Mouse (Mus musculus) spleen, postnatal 10 days (tissue): ENCODE results near the gene Abi3.

Experiments
- DNase-seq, 2 experiments: peaks; one replicate each; pipeline ENCODE4 v3.0.0; 2021 to 2022; ENCODE audit warnings: low spot score in 2 of 2

The Abi3 gene

DNA sequence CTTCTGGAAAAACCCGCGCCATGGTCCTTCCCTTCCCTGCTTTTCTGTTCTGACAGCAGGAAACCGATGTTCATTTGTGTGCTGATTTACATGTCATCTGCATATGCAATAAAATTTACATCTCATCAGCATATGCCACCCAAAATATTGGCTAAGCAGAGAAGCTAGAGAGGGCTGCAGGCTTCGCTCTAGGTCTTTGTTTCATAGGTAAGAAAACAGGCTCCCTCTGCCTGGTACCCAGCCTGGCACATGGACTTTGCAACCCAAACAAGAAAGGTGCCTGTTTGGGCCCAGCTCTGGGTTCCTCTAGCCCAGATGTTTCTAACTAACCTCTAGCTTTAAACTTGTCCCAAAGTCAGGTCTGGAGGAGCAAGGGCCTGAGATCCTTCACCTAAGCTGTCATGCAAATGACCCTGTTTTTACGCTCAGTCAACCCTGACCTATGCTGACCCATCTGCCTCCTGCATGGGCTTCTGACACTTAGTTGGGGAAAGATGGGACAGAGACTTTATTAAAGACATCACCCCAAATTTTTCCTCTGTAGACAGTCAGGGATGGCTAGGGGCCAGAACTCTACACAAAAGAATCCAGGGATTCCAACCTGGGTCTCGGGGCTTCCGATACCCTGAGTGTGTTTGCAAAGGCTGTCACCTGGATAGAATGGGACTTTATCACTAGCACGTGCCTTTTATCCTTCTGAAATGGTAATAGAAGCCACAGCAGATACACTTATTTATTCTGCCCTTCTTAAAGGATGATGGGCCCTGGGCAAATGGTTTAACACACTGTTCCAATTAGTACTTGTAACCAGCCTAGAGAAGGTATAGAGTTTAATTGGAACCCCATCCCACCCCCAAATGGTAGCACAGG lies 3.0 kb downstream of the Abi3 start:
- DNase-seq: no peak

DNA sequence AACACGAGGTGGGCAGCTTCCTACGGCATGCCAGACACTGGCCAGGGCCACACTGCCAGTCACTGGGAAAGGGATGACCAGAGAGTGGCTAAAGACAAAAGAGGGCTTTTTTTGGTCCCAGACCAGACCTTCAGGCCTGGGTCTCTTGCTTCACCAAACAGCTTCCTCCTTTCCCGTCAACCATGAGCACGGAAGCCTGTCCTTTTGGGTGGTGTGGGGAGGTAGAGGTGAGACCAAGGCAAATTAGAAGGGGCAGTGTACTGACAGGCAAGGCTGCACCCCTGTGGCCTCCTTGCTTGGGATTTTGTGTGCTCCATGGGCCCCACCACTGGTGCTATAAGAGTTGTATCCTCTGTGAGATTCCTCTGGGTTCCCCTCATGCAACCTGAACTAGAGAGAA lies 3.7 kb downstream of the Abi3 start:
- DNase-seq: no peak

DNA sequence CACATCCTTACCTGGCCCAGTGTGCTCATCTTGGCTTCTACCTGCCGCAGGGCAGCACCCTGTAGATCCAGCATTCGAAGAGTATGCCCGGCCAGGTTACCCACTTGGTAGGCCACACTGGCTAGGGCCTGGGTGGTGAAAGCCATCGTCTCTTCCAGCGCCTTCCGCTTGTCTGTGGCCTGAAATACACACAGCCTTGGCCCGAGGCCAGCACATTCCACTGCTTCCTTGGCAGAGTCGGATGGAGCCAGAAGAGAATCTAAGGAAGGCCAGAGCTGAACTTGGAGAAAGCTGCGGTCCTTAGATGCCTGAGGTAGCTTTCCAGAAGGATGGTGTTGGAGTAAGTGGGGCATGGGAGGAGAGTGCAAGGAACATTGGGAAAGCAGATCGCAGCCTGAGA lies 5.2 kb downstream of the Abi3 start, which contains the start of gene Gngt2:
Gene Gngt2 (plus strand): TSS at position 158 of the 400 bp plus-strand sequence.
- peak in 1 of 2 experiments; percentile 36 for DNase-seq

DNA sequence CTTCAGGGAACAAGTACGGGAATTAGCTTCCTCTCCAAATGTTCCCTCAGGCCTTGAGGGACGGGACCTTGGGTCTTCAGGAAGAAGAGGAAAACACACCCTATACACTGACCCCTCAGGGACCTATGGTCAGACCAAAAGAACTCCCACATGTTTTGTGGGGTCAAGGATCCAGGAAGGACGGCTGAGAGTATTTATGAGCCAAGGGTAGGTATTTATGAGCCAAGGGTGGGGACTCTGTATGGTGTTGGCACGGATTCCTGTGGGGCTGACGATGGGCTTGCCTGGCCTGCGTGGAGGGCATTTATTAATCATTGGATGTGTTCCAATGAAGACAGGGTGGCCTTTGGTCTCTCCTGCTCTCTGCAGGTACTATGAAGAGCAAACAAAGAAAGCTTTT lies 5.8 kb downstream of the Abi3 start:
- DNase-seq: no peak

DNA sequence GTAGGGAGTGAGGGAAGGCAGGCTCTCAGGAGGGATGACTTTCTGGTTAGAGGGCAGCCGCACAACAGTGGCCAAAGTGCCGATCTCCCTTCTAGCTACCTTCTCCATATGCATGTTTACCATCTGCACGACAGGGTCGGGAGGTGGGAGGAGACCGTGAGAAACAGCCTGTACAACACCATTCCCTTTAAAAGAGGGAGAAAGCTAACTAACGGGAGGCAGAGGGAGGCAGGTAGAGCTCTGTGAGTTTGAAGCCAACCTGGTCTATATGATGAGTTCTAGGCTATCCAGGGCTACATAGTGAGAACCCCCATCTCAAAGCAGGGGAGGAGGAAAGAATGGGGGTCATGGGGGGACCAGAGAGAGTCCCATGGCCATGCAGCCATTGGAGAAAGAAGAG lies 6.4 kb downstream of the Abi3 start:
- no peak for DNase-seq

DNA sequence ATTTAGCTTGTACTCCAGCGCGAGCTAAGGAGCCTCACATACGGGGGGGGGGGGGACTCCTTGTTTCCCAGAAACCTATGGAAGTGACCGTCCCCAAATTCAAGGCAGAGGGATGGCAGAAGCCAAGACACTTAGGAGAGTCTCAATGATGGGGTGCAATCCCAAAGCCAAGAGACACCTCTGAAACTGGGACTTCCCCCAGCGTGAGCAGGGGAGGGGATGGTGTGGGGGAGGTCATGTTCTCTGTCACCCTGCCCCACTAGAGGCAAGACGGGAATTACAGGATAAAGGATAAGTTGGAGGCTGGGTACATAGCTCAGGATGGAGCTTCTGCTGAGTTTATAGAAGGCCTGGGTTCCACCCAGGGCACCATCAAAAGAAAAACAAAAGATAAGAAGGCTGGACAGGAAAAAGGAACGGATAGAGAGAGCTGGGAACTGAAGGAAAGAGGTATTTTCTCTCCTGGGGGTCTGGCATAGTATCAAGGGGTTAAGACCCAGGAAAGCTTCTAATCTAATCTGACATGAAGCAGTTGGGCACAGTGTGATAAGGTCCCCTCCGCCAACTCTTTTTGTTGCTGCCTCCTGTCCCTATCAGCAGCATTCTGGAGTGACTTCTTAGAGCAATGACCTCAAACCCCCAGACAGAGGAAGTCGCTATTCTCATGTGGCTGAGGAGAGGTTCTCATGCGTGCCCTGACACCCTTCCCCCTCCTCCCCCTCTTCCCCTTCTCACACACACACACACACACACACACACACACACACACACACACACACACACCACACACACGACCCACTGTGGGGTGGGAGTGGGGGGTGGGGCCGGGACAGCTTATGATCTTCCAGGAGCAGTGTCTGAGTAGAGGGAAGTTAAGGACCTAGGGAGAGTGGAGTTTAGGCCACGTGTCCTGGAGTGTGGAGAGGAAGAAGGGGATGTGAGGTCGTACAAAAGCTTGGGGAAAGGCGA lies 7.2 kb downstream of the Abi3 start:
- peak; percentile 32 to 64 for DNase-seq

DNA sequence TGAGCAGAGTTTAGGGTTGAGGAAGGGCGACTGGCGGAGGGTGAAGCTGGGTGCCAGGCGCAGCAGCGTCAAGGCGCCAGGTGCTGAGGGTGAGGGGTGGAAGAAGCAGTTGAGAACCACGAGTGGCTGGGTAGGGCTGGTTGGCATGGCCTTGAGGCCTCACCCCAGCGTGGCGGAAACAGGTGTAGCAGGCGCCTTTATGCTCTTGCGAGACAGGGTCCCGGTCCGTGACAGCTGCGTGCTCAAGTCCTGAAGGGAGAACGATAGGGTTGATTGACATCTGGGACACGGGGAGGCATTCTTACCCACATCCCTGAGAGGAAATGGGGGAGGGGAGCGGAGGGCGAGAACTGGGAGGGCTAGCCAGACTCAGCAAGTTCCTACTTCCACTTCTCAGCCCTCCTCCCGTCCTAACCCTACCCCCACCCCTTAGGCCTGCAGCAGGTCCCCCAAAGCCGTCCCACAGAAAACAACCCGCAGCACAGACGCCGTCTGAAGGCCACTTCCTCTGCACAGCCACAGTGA lies 8.1 kb downstream of the Abi3 start:
- peak; percentile 57 to 74 for DNase-seq

DNA sequence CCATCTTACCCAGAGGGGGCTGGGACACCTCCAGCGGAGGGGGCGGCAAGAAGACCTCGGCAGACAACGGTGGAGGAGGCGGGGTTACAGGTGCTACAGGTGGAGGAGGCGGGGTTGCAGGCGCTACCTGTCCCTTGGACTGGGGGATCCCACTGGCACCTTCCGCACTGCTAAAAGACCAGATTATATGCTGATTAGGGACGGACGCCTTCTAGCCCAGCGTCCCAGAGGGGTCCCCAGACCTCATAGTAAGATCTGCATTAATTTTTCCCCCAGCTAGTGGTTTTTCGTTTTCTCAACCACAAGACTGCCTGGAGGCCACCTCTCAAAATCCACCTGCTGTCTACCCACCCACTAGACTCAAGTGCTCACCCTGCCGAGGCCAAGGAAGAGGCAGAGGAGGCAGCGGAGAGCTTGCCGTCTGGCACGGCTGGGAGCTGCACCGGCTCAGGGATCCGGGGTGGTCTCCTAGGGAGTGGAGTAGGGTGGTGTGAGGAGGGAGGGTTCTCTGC lies 8.6 kb downstream of the Abi3 start:
- DNase-seq: peak in 1 of 2 experiments; percentile 48

DNA sequence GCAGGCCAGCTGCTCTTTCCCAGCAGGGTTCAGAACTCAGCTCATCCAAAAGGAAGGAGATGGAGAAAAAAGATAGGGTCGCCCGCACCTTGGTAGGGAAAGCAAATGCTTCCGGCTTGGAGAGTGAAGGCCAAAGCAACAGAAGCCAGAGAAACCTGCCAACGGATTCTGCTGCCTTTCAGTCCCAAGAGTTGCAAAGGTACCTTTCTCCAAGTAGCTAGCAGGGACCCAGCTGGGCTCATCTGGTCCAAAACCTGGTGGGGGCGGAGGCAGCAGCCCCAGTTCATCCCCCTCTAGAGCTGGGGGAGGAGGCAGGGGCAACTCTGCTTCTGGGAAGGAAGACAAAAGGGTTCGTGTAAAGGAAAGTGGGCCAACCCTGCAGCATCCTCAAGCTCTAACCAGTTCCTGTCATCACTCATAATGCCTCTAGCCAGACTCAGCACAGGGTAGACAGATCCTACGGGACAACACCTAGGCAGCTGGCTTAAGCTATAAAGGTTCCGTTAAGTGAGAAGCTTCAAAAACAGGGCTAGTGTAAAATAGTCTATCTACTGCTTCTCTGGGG lies 9.2 kb downstream of the Abi3 start:
- DNase-seq: no peak

DNA sequence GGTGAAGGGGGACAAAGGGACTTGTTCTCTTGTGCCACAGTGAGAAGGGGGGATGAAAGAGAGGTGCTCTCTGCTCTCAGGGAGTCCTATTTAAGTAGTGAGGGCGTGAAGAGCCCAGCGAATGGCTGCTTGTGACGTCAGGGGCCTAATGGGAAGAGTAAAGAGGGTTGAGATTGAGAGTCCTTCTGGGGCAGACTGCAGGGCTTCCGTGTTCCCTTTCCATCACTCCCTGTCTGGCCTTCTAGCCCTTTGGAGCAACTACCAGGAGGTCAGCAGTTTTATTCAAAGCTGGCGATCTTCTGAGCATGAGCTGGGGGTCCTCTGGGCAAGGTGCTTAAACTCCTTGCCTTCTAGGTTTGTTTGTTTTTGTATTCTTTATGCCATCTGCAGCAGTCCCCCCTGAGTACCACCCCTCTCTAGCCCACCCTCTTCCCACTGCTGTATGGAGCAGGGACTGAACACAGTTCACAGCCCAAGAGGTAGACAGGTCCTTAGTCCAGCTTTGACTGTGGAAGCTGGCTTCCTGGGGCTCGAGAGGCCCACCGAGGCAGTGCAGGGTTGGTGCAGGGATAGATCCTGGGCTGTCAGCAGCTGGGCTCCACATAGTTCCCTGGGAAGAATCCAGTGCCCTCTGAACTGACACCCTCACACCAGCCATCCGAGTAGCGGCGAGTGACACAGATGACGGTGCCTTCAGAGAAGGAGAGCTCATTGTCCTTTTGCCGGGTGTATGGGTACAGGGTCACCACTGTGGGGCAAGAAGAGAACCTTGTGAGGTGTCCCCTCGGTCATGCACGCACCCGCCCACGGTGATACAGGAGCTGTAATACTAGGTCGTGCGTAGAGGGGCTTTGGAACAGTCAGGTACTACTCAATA lies 9.9 kb downstream of the Abi3 start:
- DNase-seq: no peak

DNA sequence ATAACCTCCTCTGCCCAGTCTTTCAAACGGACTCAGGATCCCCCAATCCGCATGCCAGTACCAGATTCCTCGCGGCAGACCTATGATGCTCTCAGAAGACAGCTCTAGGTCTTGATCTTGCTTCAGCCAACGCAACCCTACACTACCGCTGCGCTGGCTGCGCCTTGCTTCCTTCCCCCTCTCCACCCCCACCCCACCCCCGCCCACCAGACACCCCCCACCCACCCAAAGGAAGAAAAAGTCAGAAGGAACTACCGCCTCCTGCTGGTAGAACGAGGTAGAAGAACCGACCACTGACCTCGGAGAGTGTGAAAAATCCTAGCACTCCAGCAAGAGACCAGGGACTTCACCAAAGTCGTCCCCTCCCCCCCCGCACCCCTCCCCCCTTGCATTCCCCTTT lies 10.6 kb downstream of the Abi3 start:
- DNase-seq: no peak

DNA sequence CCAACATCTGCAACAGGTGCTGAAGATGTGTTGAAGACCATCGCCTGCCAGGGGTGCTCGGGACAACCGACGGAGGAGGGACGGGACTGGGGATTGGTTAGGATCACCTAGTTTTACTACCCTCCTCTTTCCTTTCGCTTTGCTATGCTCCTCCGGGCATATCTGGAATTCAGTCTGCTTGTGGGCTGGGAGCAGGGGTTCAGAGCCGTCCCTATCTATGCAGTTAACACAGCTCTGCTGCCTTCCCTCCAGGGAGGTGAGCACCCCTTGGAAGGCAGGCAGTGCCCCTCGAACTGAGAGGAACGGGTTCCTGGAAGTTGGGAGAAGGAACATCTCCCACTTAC lies 11.0 kb downstream of the Abi3 start:
- peak in 1 of 2 experiments; percentile 49 for DNase-seq

DNA sequence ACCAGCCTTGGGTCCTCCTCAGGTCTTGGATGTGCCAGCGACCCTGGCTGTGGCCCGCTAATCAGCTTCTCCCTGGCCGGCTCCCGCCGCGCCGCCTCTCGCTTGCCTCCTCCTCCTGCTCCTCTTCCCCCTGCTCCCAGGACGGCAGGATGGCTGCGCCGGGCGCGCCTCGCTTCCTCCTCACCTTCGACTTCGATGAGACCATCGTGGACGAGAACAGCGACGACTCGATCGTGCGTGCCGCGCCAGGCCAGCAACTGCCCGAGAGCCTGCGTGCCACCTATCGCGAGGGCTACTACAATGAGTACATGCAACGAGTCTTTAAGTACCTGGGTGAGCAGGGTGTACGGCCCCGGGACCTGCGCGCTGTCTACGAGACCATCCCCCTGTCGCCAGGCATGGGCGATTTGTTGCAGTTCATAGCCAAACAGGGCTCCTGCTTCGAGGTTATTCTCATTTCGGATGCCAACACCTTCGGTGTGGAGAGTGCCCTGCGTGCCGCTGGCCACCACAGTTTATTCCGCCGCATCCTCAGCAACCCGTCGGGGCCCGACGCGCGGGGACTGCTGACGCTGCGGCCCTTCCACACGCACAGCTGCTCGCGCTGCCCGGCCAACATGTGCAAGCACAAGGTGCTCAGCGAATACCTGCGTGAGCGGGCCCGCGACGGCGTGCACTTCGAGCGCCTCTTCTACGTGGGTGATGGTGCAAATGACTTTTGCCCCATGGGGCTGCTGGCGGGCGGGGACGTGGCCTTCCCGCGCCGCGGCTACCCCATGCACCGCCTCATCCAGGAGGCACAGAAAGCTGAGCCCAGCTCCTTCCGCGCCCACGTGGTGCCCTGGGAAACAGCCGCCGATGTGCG lies 11.6 kb downstream of the Abi3 start:
- peak; percentile 53 to 56 for DNase-seq

DNA sequence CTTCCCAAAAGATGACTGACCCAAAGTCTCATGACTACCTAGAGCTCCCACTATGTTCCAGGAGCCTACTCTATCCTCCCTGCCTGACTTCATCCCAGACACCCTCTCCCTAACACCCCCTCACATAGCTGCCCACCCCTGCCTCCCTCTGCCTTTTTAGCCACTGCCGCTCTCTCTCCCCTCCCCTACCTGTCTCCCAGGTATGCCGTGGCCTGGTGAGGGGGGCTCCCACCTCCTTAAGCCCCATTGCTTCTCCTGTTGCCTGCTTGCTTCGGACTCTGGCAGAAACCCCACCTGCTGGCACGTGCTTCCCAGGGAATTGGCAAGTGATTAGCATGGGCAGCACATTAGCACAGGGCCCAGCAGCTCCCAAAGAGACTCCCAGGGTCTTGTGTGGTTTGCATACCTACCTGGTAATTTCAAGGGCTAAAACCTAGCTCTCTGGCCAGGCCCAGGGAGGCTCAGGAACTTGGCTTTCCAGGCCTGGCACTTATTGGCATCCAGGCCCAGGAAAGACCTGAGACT lies 12.7 kb downstream of the Abi3 start:
- no peak for DNase-seq

DNA sequence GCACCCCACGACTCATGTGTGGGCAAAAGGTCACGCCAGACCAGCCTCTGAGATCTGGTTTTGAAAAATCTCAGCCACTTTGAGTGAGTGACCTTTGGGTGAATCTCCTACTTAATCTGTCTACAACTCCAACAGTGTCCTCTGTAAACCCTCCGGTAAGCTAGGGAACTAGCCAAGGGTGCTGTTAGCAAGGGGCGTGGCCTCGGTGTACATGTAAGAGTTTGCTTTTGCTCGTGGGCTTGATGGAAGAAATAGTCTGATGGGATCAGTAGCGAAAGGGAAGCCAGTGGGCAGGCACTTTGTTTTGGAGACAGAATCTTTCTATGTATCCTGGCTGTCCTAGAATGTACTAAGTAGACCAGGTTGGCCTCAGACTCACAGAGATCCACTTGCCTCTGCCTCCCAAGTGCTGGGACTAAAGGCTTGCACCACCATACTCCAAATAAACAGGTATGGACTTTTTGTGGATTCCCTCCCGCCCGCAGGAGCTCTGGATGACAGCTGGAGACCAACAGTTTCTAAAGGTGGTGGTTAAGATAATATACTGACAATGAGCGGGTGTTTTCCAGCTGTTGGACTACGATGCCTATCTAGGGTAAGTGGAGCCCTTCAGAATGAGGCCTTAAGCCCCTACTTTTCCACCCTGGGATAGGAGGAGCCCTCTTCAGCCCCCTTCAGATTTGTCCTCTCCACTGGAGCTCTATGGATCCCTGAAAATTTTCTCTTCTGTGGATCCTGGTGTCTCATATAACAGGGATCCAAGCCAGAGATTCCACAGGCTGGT lies 13.9 kb downstream of the Abi3 start:
- DNase-seq: no peak

DNA sequence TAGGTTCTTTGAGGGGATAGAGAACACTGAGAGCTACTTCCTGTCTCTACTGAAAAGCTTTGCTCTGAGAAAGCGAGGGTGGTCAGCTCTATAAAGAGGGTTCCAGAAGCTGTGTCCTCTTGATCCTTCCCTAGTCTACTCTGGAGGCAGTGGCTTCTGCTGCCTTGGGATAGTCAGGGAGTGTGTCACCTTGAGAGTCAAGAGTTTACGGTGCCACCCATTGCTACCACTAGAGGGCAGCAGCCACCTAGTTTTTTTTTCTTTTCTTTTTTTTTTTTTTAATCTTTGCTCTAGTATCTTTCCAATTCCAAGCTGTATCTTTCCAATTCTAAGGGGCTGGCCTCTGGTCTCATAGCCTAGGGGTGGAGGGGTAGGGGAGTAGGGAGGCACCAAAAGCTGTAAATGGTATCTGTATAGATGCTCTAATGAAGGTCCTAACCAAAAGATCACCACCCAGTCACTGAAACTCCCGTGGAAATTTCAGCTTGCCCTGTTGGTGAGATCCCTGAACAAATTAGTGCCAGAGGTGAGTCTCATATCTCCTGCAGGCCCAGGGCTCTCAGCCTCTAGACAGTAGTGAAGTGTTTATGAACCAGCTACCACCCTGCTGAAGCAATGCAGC lies 14.7 kb downstream of the Abi3 start:
- DNase-seq: peak; percentile 78 to 87

DNA sequence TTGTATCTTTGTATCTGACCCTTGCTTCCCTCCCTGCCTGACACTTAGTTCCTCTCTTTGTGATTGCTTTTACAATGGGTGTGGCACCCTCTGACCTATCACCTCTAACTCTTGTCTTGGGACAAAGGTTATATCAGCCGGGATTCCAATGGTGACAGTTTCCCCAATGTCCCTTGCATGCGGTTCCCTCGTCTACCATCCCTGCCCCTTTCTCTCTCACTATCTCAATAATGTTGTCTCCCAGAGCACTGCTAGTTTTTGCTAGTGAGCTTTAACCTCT lies 15.2 kb downstream of the Abi3 start:
- DNase-seq: no peak

DNA sequence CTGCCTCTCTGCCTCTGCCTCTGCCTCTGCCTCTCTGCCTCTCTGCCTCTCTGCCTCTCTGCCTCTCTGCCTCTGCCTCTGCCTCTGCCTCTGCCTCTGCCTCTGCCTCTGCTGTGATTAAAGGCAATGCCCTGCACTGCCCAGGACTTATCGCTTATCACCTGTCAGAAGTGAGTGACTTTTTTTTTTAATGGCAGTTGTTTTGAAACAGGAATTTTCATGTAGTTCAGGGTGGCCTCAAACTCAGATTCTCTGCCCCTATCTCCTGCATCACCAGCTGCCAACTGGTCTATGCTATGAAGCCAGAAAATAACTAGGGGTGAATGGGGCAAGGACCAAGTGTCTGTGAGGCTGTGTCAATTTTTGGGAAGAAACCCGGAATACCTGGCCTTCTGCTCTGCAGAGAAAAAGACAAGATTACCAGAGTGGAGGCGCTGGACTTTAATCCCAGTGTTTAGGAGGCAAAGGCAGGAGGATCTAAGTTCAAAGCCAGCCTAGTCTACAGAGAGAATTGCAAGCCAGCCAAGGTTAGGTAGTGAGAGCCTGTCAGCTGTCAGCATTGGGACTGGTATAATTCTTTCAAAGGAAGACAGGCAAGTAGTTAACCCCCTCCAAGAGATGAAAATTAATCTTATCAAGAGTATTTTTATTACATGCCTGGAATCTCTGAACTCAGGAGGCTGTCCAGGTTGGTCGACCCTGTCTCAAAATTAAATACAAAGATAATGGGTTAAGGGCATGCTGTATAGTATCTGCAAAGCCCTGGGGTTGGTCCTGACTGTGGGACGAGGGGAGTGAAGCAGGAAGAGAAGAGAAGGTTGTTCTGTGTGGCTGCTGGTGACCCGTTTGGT lies 15.7 kb downstream of the Abi3 start:
- peak in 1 of 2 experiments; percentile 47 for DNase-seq
